Mouse (Mus musculus) gastrocnemius, adult 2 months (tissue): ENCODE data around the gene Cnrip1. TPM values are rescaled to one million over a fixed set of nuclear protein-coding genes. Genes with fewer than 3 reads are reported as not detected.
"Not testable (repeated sequence)": the region's sequence is repeated elsewhere in the genome, so short reads cannot be mapped to it uniquely, and the experiment has no call there.

Source experiments
- DNase-seq: peaks from one replicate; pipeline ENCODE4 v3.0.0; 2022
- H3K27ac ChIP-seq: fragments of 200-600 bp; 2 replicates; pipeline ENCODE4 v1.8.1; 2022; ENCODE audit warnings: mild to moderate bottlenecking
- H3K4me3 ChIP-seq: fragments of 200-600 bp; 2 replicates; pipeline ENCODE4 v1.8.1; 2022; ENCODE audit warnings: mild to moderate bottlenecking, moderate library complexity
- CTCF ChIP-seq: fragments of 200-600 bp; IDR thresholded peaks from 2 replicates; pipeline ENCODE4 v1.8.1; 2022; ENCODE audit warnings: antibody characterized with exemption, mild to moderate bottlenecking, moderate library complexity
- intact Hi-C: fragments of 180-260 bp; cut with DNase I; formaldehyde crosslinking; loops from one replicate; pipeline ENCODE4 v1.15.1; 2025
- total RNA-seq, 2 experiments: library from RNA; stranded (reverse); gene quantifications; 2 replicates each; pipeline ENCODE4 v1.2.3; 2021

Gene Cnrip1
- total RNA-seq, 2 experiments from 2014 or later, result 2.3 to 2.6 TPM

- no peak overlapping the region for H3K27ac ChIP-seq
- no peak for TF ChIP-seq CTCF
- no peak for DNase-seq
- intact Hi-C loops, result no loop called here
- H3K4me3 ChIP-seq, result no peak overlapping the region
Observed at GRCm38 (mm10) chr11:17045806-17046205, 5.6 kb upstream of the Cnrip1 start.

GRCm38 (mm10) chr11:17052476-17053049 lies 1.2 kb downstream of the Cnrip1 start:
- TF ChIP-seq CTCF, result no peak
- no peak for DNase-seq
- Histone ChIP-seq H3K27ac (peak overlapping the region; percentile 87), H3K4me3 (peak overlapping the region; percentile 84)
- intact Hi-C loops, result no loop called here

GRCm38 (mm10) chr11:17069360-17069759 lies 18.0 kb downstream of the Cnrip1 start:
- H3K27ac ChIP-seq, H3K4me3 ChIP-seq, DNase-seq, intact Hi-C loops: not testable (repeated sequence)

- peak overlapping the region; percentile 68 for H3K27ac ChIP-seq
- DNase-seq, result peak; percentile 65
- intact Hi-C loops, result no loop called here
- no peak for TF ChIP-seq CTCF
- H3K4me3 ChIP-seq, result no peak overlapping the region
Observed at GRCm38 (mm10) chr11:17075656-17076055, 24.3 kb downstream of the Cnrip1 start.

GRCm38 (mm10) chr11:17082086-17082485 lies 30.7 kb downstream of the Cnrip1 start:
- Histone ChIP-seq H3K4me3 (no peak overlapping the region), H3K27ac (no peak overlapping the region)
- intact Hi-C loops, result loop anchor here (2.0 kb wide), 1 partner anchor 129 kb away; the partner anchor contains the start of gene Pno1
- no peak for DNase-seq
- TF ChIP-seq CTCF, result no peak

GRCm38 (mm10) chr11:17082953-17083352 lies 31.6 kb downstream of the Cnrip1 start:
- Histone ChIP-seq H3K4me3 (no peak overlapping the region), H3K27ac (peak overlapping the region; percentile 78)
- TF ChIP-seq CTCF, result peak; percentile 82
- intact Hi-C loops, result loop anchor here (2.0 kb wide), 1 partner anchor 128 kb away; the partner anchor contains the start of gene Pno1
- DNase-seq, result peak; percentile 35

GRCm38 (mm10) chr11:17083455-17083854 lies 32.1 kb downstream of the Cnrip1 start:
- Histone ChIP-seq H3K4me3 (peak overlapping the region; percentile 15; the same call in 1 of the 2 replicates), H3K27ac (peak overlapping the region; percentile 78)
- intact Hi-C loops, result loop anchor here (2.0 kb wide), 1 partner anchor 127 kb away; the partner anchor contains the start of gene Pno1
- no peak for TF ChIP-seq CTCF
- DNase-seq, result no peak

GRCm38 (mm10) chr11:17083866-17084265 lies 32.5 kb downstream of the Cnrip1 start:
- no peak overlapping the region for H3K4me3 ChIP-seq
- TF ChIP-seq CTCF, result no peak
- intact Hi-C loops, result loop anchor here (2.0 kb wide), 1 partner anchor 127 kb away; the partner anchor contains the start of gene Pno1
- peak overlapping the region; percentile 78 for H3K27ac ChIP-seq
- DNase-seq, result peak; percentile 54

- no peak for TF ChIP-seq CTCF
- peak; percentile 29 for DNase-seq
- intact Hi-C loops, result loop anchor here (5.0 kb wide), 1 partner anchor 71 kb away; the partner anchor contains the start of gene Ppp3r1
- Histone ChIP-seq H3K4me3 (no peak overlapping the region), H3K27ac (peak overlapping the region; percentile 32; the same call in 1 of the 2 replicates)
Observed at GRCm38 (mm10) chr11:17086106-17086505, 34.7 kb downstream of the Cnrip1 start.

- no peak for DNase-seq
- H3K4me3 ChIP-seq, result no peak overlapping the region
- TF ChIP-seq CTCF, result no peak
- intact Hi-C loops, result no loop called here
- H3K27ac ChIP-seq, result no peak overlapping the region
Observed at GRCm38 (mm10) chr11:17106936-17107335, 55.5 kb downstream of the Cnrip1 start.

- TF ChIP-seq CTCF, result no peak
- no peak overlapping the region for H3K27ac ChIP-seq
- DNase-seq, result no peak
- H3K4me3 ChIP-seq, result no peak overlapping the region
- intact Hi-C loops, result no loop called here
Observed at GRCm38 (mm10) chr11:17107359-17107758, 56.0 kb downstream of the Cnrip1 start.

- Histone ChIP-seq H3K4me3 (no peak overlapping the region), H3K27ac (no peak overlapping the region)
- intact Hi-C loops, result no loop called here
- DNase-seq, result no peak
- no peak for TF ChIP-seq CTCF
Observed at GRCm38 (mm10) chr11:17112419-17113090, 61.2 kb downstream of the Cnrip1 start.

- H3K4me3 ChIP-seq, result no peak overlapping the region
- DNase-seq, result no peak
- no peak for TF ChIP-seq CTCF
- H3K27ac ChIP-seq, result no peak overlapping the region
- intact Hi-C loops, result no loop called here
Observed at GRCm38 (mm10) chr11:17126418-17126817, 75.0 kb downstream of the Cnrip1 start.

Other genes starting within 250 kb of the Cnrip1 start
- under 1 TPM in 1 of 2 experiments, not detected in 1; 0.31 TPM for gene Fbxo48, start 100.2 kb upstream of the Cnrip1 start, total RNA-seq
- under 1 TPM; 0.84 to 0.99 TPM for gene Plek, start 795 bp downstream of the Cnrip1 start, total RNA-seq
- gene Ppp3r1, start 107.7 kb downstream of the Cnrip1 start, total RNA-seq, result 100 to 1,000 TPM; 123 to 135 TPM
- 10 to 100 TPM in 1 of 2 experiments, 1 to 10 TPM in 1; 5.9 to 10.3 TPM for gene Wdr92, start 130.5 kb downstream of the Cnrip1 start, total RNA-seq
- gene Pno1, start 160.0 kb downstream of the Cnrip1 start, total RNA-seq, result 10 to 100 TPM; 47.6 to 55.4 TPM
- 10 to 100 TPM; 33.7 to 36.0 TPM for gene C1d, start 206.0 kb downstream of the Cnrip1 start, total RNA-seq